Mouse (Mus musculus): ENCODE data around the gene Dpf3. TPM values are rescaled to one million over a fixed set of nuclear protein-coding genes. Genes with fewer than 3 reads are reported as not detected.
A peak's percentile ranks its signal among the peaks of the same experiment; 100 is the strongest.

Gene Dpf3
- polyA plus RNA-seq (2012; rRNA removed), result 23.1 and 26.0 TPM in 2 replicates

DNA sequence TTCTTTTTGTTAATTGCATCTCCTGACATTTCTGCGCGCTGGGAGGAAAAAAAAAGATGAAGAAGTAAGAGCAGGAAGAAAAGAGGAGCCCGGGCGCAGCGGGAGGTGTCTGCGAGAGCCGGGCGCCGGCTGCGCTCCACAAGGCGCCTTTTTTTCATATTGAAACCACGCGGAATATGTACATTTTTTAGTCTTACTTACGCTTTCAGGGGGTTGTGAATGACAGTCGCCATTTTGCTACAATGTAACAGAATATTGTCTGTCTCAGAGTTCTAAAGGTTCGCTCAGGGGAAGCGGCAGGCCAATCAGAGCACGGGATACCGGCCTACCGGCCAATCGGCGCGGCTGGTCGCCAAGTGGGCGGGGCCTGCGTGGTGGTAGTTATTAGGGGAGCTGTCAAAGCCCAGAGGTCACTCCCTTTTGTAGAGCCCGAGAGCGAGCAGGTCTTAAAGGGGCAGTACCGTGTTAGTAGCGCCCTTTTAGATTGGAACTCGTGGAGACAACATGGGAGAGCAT is at the start of gene Dpf3:
TSS of gene Dpf3 (minus strand) at position 241 of the 516 bp plus-strand sequence.
- TF ChIP-seq POLR2A (IDR thresholded peaks at IDR 0.05; ENCODE audit: control insufficient read depth, low read depth, low read length), result 0 out of 2 replicates have a peak, but pooled peaks have one; percentile 44
- no peak for TF ChIP-seq CTCF (IDR thresholded peaks at IDR 0.05; ENCODE audit: control insufficient read depth, insufficient read depth, insufficient replicate concordance, low read depth, low read length)
- Histone ChIP-seq H3K4me3 (ENCODE audit: control insufficient read depth, low read depth, low read length) (peak within 1 kb of the TSS; percentile 82), H3K4me1 (ENCODE audit: control insufficient read depth, insufficient read depth, low read length) (peaks cover 21% of the 10 kb centered on the region), H3K27ac (ENCODE audit: control insufficient read depth, insufficient read depth, low read depth, low read length) (peak within 1 kb of the TSS; percentile 71), H3K36me3 (ENCODE audit: control insufficient read depth, insufficient read depth, low read length) (no peaks in the 10 kb centered on the region), H3K27me3 (ENCODE audit: control insufficient read depth, insufficient read depth, low read length) (peaks cover 10% of the 10 kb centered on the region)

DNA sequence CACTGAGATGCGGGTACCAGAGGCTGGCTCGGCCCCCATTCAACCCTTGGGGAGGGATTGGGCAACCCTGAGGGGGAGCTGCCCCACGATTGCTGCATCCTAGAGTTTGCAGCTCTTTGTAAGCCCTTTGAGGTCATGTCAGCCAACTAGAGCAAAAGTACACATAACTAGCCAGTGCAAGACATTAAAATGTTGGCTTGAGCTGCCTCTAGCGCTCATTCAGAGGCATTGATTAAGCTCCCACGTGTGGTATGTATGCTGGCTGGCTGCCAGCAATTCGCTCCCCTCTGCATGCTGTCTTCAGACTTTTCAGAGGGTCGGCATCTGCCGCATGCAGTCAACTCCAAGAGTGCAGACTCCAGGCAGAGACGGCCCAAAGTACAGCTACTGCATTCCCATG is 48.5 kb upstream of the Dpf3 start:
- Histone ChIP-seq H3K36me3 (ENCODE audit: control insufficient read depth, insufficient read depth, low read length) (no peaks in the 10 kb centered on the region), H3K27me3 (ENCODE audit: control insufficient read depth, insufficient read depth, low read length) (no peaks in the 10 kb centered on the region), H3K4me3 (ENCODE audit: control insufficient read depth, low read depth, low read length) (no peak overlapping the region), H3K27ac (ENCODE audit: control insufficient read depth, insufficient read depth, low read depth, low read length) (no peak overlapping the region), H3K4me1 (ENCODE audit: control insufficient read depth, insufficient read depth, low read length) (no peaks in the 10 kb centered on the region)
- TF ChIP-seq POLR2A (IDR thresholded peaks at IDR 0.05; ENCODE audit: control insufficient read depth, low read depth, low read length) (no peak), CTCF (IDR thresholded peaks at IDR 0.05; ENCODE audit: control insufficient read depth, insufficient read depth, insufficient replicate concordance, low read depth, low read length) (no peak)

DNA sequence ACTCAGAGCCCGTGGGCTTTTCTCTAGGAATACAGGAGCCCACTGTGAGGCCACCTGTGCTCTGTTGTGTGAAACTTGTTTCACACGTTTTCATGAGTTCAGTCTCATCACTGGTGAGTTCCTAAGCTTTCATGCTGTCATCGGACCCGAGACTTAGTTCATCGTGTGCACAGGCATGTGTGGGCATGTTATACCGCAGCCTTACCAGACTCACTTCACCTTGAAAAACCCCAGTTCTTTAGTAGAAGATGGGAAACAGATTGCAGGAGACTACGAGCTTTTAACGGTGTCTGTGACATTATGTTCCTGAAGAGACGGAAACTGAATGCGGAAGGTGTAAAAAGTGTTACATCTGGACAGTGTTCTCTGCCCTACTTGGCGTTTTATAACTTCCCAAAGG is 47.9 kb upstream of the Dpf3 start:
- H3K36me3 ChIP-seq (ENCODE audit: control insufficient read depth, insufficient read depth, low read length), result no peaks in the 10 kb centered on the region

DNA sequence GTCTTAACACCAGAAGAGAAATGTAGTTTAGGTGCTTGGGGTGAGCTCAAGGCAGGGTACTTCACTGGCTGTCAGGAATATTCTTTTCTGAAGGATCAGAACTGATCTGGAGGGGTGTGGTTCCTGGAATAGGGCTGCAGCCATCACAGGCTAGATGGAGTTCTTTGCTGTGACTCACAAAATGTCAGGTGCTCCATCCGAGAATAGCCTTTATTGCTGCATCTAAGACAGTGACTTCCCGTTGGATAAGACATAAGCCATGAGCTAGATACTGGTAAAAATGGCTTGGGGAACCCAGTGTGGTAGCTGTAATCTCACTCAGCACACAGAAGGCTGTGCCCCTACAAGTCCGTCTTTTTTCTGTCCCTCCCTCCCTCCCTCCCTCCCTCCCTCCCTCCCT is 46.7 kb upstream of the Dpf3 start:
- H3K4me3 ChIP-seq (ENCODE audit: control insufficient read depth, low read depth, low read length), result no peak overlapping the region
- H3K36me3 ChIP-seq (ENCODE audit: control insufficient read depth, insufficient read depth, low read length), result no peaks in the 10 kb centered on the region
- TF ChIP-seq POLR2A (IDR thresholded peaks at IDR 0.05; ENCODE audit: control insufficient read depth, low read depth, low read length) (no peak), CTCF (IDR thresholded peaks at IDR 0.05; ENCODE audit: control insufficient read depth, insufficient read depth, insufficient replicate concordance, low read depth, low read length) (no peak)

More for the DNA sequence above, 47.9 kb upstream of the Dpf3 start:
- H3K27ac ChIP-seq (ENCODE audit: control insufficient read depth, insufficient read depth, low read depth, low read length), result no peak overlapping the region
- no peaks in the 10 kb centered on the region for H3K27me3 ChIP-seq (ENCODE audit: control insufficient read depth, insufficient read depth, low read length)
- TF ChIP-seq CTCF (IDR thresholded peaks at IDR 0.05; ENCODE audit: control insufficient read depth, insufficient read depth, insufficient replicate concordance, low read depth, low read length), result no peak
- TF ChIP-seq POLR2A (IDR thresholded peaks at IDR 0.05; ENCODE audit: control insufficient read depth, low read depth, low read length), result no peak
- H3K4me3 ChIP-seq (ENCODE audit: control insufficient read depth, low read depth, low read length), result no peak overlapping the region
- no peaks in the 10 kb centered on the region for H3K4me1 ChIP-seq (ENCODE audit: control insufficient read depth, insufficient read depth, low read length)

DNA sequence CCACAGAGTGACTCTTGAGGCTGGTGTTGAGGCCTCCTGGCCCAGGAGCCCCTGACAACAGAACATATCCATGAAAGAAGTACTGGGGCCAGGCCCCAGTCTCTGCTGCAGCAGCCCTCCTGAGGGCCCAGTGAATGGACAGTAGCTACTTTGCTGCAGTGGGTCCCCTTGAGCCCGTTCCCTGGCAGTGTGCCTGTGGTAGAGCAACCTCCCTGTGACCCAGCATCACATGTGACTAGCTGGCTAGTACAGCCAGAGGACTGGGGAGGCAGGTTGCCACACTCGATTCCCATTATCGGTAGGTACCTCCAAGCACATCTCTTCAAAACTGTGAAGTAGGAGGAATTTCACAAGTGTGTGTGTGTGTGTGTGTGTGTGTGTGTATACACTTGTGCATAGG is 45.5 kb upstream of the Dpf3 start:
- Histone ChIP-seq H3K27ac (ENCODE audit: control insufficient read depth, insufficient read depth, low read depth, low read length) (no peak overlapping the region), H3K36me3 (ENCODE audit: control insufficient read depth, insufficient read depth, low read length) (no peaks in the 10 kb centered on the region), H3K4me3 (ENCODE audit: control insufficient read depth, low read depth, low read length) (no peak overlapping the region), H3K27me3 (ENCODE audit: control insufficient read depth, insufficient read depth, low read length) (no peaks in the 10 kb centered on the region), H3K4me1 (ENCODE audit: control insufficient read depth, insufficient read depth, low read length) (no peaks in the 10 kb centered on the region)
- TF ChIP-seq POLR2A (IDR thresholded peaks at IDR 0.05; ENCODE audit: control insufficient read depth, low read depth, low read length) (no peak), CTCF (IDR thresholded peaks at IDR 0.05; ENCODE audit: control insufficient read depth, insufficient read depth, insufficient replicate concordance, low read depth, low read length) (no peak)

More for the DNA sequence above, 46.7 kb upstream of the Dpf3 start:
- no peak overlapping the region for H3K27ac ChIP-seq (ENCODE audit: control insufficient read depth, insufficient read depth, low read depth, low read length)
- H3K4me1 ChIP-seq (ENCODE audit: control insufficient read depth, insufficient read depth, low read length), result no peaks in the 10 kb centered on the region
- H3K27me3 ChIP-seq (ENCODE audit: control insufficient read depth, insufficient read depth, low read length), result no peaks in the 10 kb centered on the region

DNA sequence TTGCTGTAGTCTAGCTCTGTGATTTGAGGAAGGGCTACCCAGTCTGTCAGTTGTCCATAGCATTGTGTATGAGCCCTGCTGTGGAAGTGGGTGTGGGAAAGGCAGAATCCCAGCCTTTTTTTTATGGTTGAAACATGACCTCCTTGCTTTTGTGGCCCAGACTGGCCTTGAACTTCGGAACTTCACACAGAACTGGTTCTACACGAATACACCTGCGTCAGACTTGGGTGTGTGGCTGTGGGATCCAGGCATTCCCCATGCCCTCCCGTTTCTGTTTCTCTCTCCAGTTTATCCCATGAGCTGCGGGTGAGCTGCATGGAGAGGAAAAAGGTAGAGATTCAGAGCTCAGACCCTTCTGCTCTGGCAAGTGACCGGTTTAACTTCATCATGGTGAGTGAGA is 44.5 kb upstream of the Dpf3 start:
- H3K27me3 ChIP-seq (ENCODE audit: control insufficient read depth, insufficient read depth, low read length), result no peaks in the 10 kb centered on the region
- H3K36me3 ChIP-seq (ENCODE audit: control insufficient read depth, insufficient read depth, low read length), result no peaks in the 10 kb centered on the region
- H3K4me3 ChIP-seq (ENCODE audit: control insufficient read depth, low read depth, low read length), result no peak overlapping the region
- H3K4me1 ChIP-seq (ENCODE audit: control insufficient read depth, insufficient read depth, low read length), result no peaks in the 10 kb centered on the region
- TF ChIP-seq POLR2A (IDR thresholded peaks at IDR 0.05; ENCODE audit: control insufficient read depth, low read depth, low read length) (no peak), CTCF (IDR thresholded peaks at IDR 0.05; ENCODE audit: control insufficient read depth, insufficient read depth, insufficient replicate concordance, low read depth, low read length) (no peak)
- H3K27ac ChIP-seq (ENCODE audit: control insufficient read depth, insufficient read depth, low read depth, low read length), result no peak overlapping the region

DNA sequence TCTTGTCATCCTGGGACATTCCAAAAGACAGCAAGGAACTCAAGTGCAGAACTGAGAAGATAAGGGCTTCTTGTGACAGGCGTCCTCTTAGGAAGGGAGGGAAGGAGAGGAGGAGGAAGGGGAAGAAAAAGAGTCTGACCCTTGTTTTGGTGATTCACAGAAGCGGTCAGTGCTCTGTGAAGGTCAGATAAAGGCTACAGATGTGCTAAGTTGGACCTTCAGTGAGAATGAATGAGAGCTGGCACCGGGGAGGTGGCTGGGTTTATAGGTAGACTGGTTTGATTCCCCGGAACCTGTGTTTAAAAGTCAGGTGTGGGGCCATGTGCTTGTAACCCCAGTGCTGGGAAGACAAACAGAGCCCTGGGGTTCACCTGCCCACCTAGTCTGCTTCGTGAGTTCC is 41.1 kb upstream of the Dpf3 start:
- Histone ChIP-seq H3K4me1 (ENCODE audit: control insufficient read depth, insufficient read depth, low read length) (peaks cover 4% of the 10 kb centered on the region), H3K4me3 (ENCODE audit: control insufficient read depth, low read depth, low read length) (no peak overlapping the region), H3K36me3 (ENCODE audit: control insufficient read depth, insufficient read depth, low read length) (no peaks in the 10 kb centered on the region), H3K27me3 (ENCODE audit: control insufficient read depth, insufficient read depth, low read length) (no peaks in the 10 kb centered on the region), H3K27ac (ENCODE audit: control insufficient read depth, insufficient read depth, low read depth, low read length) (no peak overlapping the region)
- TF ChIP-seq POLR2A (IDR thresholded peaks at IDR 0.05; ENCODE audit: control insufficient read depth, low read depth, low read length) (no peak), CTCF (IDR thresholded peaks at IDR 0.05; ENCODE audit: control insufficient read depth, insufficient read depth, insufficient replicate concordance, low read depth, low read length) (no peak)

All from testis, adult 2 months (tissue).